Mouse (Mus musculus) stomach, postnatal 0 days (tissue): ENCODE measurements around the gene Aatk.
A peak's percentile ranks its signal among the peaks of the same experiment; 100 is the strongest.

Source experiments
- CTCF ChIP-seq: IDR thresholded peaks from 2 replicates; pipeline ENCODE4 v1.5.1; 2016; ENCODE audit warnings: antibody characterized with exemption, low read depth, mild to moderate bottlenecking, moderate library complexity
- EP300 ChIP-seq: optimal IDR thresholded peaks from 2 replicates; pipeline ENCODE3; 2016; ENCODE audit warnings: antibody characterized with exemption

DNA sequence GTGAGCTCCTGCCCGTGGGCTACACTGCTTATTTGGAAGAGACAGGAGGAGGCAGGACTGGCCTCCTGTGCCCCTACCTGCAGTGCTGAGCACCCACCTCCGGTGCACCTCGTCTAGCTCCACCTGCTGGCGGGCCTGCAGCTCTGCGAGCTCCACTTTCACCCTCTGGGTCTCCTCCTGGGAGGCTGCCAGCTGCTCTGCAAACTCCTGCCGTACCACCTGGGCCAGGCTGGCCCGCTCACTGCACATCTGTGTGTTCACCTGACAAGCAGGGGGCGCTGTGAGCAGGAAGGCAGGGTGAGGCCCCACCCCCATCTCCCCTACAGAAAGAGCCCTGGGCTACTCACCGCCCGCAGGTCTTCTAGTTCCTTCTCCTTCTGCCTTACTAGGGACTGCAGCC is 18.3 kb upstream of the Aatk start:
- TF ChIP-seq CTCF (peak; percentile 85), EP300 (no peak)
